Mouse (Mus musculus): ENCODE results near the gene Spryd4. TPM values are rescaled to one million over a fixed set of nuclear protein-coding genes. Genes with fewer than 3 reads are reported as not detected.
"Not testable (repeated sequence)": the region's sequence is repeated elsewhere in the genome, so short reads cannot be mapped to it uniquely, and the experiment has no call there.

The Spryd4 gene
- polyA plus RNA-seq, 1 experiment from 2014 or later, result 40.8 TPM

GRCm38 (mm10) chr10:128185277-128185940 lies 26.2 kb downstream of the Spryd4 start:
- no peak for ATAC-seq (ENCODE audit: extremely low read depth, insufficient number of reproducible peaks, low FRiP score, low TSS enrichment)
- H3K9me3 ChIP-seq, result no peaks in the 10 kb centered on the region
- H3K36me3 ChIP-seq, result no peaks in the 10 kb centered on the region
- H3K9ac ChIP-seq, result no peak overlapping the region
- peaks cover 4% of the 10 kb centered on the region for H3K4me1 ChIP-seq
- no peak overlapping the region for H3K27ac ChIP-seq (replicated peaks)
- H3K27me3 ChIP-seq (replicated peaks), result no peaks in the 10 kb centered on the region
- H3K4me3 ChIP-seq, result no peak overlapping the region
- H3K4me2 ChIP-seq, result no peak overlapping the region
- 67% methylated on average over 6 of the region's 6 CpGs for WGBS

- Histone ChIP-seq H3K36me3 (no peaks in the 10 kb centered on the region), H3K27me3 (replicated peaks) (no peaks in the 10 kb centered on the region), H3K9ac (no peak overlapping the region), H3K9me3 (no peaks in the 10 kb centered on the region), H3K4me2 (no peak overlapping the region), H3K4me1 (peaks cover 15% of the 10 kb centered on the region), H3K27ac (replicated peaks) (no peak overlapping the region), H3K4me3 (no peak overlapping the region)
- 77% methylated on average over 2 of the region's 2 CpGs for WGBS
- ATAC-seq (ENCODE audit: extremely low read depth, insufficient number of reproducible peaks, low FRiP score, low TSS enrichment), result no peak
These were observed 27.3 kb downstream of the Spryd4 start for GRCm38 (mm10) chr10:128184296-128184695.

DNA sequence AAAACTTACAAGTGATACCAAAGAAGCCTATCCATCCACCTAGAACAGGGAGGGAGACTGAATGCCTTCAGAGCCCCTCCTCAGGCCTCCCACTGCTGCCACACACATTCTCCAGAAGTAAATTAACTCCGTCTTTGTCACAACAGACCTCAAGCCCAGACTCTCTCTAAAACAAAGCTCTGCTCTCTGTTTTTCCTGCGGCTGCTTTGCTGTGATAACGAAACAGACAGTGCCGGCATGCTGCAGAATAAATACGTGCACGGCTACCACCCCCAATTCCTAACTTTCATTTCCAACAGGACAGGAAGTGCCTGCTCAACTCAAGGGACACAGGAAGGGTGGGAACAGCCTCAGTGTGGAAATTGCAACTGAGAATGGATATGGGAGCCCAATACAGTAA lies 31.6 kb downstream of the Spryd4 start, which contains the start of gene Rbms2:
Gene Rbms2 (minus strand): TSS at position 309 of the 400 bp plus-strand sequence.
- peaks cover 25% of the 10 kb centered on the region for H3K4me1 ChIP-seq
- H3K27ac ChIP-seq (replicated peaks), result peak within 1 kb of the TSS; percentile 72
- H3K4me3 ChIP-seq, result peak within 1 kb of the TSS; percentile 43
- H3K4me2 ChIP-seq, result peak within 1 kb of the TSS; percentile 64
- H3K27me3 ChIP-seq (replicated peaks), result no peaks in the 10 kb centered on the region
- no peaks in the 10 kb centered on the region for H3K36me3 ChIP-seq
- 4% methylated on average over 6 of the region's 6 CpGs for WGBS
- no peaks in the 10 kb centered on the region for H3K9me3 ChIP-seq
- H3K9ac ChIP-seq, result peak within 1 kb of the TSS; percentile 72
- no peak for ATAC-seq (ENCODE audit: extremely low read depth, insufficient number of reproducible peaks, low FRiP score, low TSS enrichment)

DNA sequence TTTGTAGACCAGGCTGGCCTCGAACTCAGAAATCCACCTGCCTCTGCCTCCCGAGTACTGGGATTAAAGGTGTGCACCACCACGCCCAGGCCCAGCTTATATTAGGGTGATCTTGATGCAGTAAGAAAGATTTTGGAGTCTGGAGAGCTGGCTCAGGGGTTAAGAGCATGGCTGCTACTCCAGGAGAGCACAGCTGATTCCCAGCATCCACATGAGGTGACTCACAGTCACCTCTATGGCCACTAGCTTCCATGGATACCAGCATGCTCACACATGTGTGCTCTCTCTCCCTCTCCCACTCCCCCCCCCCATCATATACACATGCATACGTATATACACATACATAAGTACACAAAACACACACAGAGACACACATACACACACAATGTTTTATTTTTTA lies 34.3 kb downstream of the Spryd4 start:
- Histone ChIP-seq H3K9ac (no peak overlapping the region), H3K4me3 (no peak overlapping the region), H3K9me3 (no peaks in the 10 kb centered on the region), H3K36me3 (no peaks in the 10 kb centered on the region), H3K4me1 (peaks cover 44% of the 10 kb centered on the region), H3K4me2 (no peak overlapping the region), H3K27ac (replicated peaks) (no peak overlapping the region), H3K27me3 (replicated peaks) (no peaks in the 10 kb centered on the region)
- no peak for ATAC-seq (ENCODE audit: extremely low read depth, insufficient number of reproducible peaks, low FRiP score, low TSS enrichment)
- WGBS, result 76% methylated on average over 4 of the region's 4 CpGs

GRCm38 (mm10) chr10:128175996-128176755 lies 35.4 kb downstream of the Spryd4 start:
- ATAC-seq (ENCODE audit: extremely low read depth, insufficient number of reproducible peaks, low FRiP score, low TSS enrichment), result peak; percentile 62; the same call in 1 of the 2 replicates

DNA sequence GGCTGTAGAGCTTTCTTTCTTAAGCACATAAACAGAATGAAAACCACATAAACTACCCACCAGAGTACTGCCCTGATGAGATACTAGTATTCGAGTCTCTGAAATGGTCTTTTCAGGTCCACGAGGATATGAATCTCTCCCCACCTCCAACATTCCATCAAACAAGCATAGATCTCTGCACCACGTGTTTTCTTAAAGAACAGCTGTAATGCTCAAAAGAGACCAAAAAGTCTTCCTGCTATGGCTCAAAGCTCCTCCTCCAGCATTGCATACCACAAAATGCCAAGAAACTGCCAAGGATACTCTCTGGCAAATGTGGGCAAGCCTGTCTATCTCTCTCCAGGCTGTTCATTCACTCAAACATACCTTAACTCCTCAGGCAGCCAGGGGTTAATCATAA lies 36.3 kb downstream of the Spryd4 start:
- Histone ChIP-seq H3K4me3 (peak overlapping the region; percentile 66), H3K36me3 (0 out of 2 replicates have a peak, but pooled peaks cover 6% of the 10 kb centered on the region), H3K27ac (replicated peaks) (peak overlapping the region; percentile 90), H3K4me1 (peaks cover 41% of the 10 kb centered on the region), H3K9me3 (no peaks in the 10 kb centered on the region), H3K27me3 (replicated peaks) (no peaks in the 10 kb centered on the region), H3K4me2 (peak overlapping the region; percentile 90), H3K9ac (peak overlapping the region; percentile 93)
- no peak for ATAC-seq (ENCODE audit: extremely low read depth, insufficient number of reproducible peaks, low FRiP score, low TSS enrichment)
- WGBS, result 6% methylated on average over 3 of the region's 3 CpGs

More at GRCm38 (mm10) chr10:128175996-128176755, 35.4 kb downstream of the Spryd4 start:
- under 1% methylated on average over 17 of the region's 17 CpGs for WGBS
- Histone ChIP-seq H3K9me3 (no peaks in the 10 kb centered on the region), H3K27me3 (replicated peaks) (no peaks in the 10 kb centered on the region), H3K4me2 (peak overlapping the region; percentile 90), H3K9ac (peak overlapping the region; percentile 93), H3K4me1 (peaks cover 44% of the 10 kb centered on the region), H3K27ac (replicated peaks) (peak overlapping the region; percentile 90), H3K4me3 (peak overlapping the region; percentile 66), H3K36me3 (no peaks in the 10 kb centered on the region)

DNA sequence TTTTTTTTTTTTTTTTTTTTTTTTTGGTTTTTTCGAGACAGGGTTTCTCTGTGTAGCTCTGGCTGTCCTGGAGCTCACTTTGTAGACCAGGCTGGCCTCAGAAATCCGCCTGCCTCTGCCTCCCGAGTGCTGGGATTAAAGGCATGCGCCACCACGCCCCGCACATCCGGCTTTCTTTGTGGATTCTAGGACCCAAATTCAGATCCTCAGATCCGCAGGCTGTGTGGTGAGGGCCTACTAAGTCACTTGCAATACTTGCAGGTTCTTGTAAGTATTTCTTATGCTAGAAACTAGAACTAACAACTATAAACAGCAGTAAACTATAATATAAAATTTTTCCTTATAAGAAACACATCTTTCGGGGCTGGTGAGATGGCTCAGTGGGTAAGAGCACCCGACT lies 40.3 kb downstream of the Spryd4 start:
- H3K4me1 ChIP-seq, result peaks cover 41% of the 10 kb centered on the region
- H3K36me3 ChIP-seq; H3K9ac ChIP-seq; H3K9me3 ChIP-seq; H3K4me2 ChIP-seq; H3K4me3 ChIP-seq; H3K27ac ChIP-seq (replicated peaks); ATAC-seq (ENCODE audit: extremely low read depth, insufficient number of reproducible peaks, low FRiP score, low TSS enrichment); H3K27me3 ChIP-seq (replicated peaks): not testable (repeated sequence)
- WGBS, result 94% methylated on average over 10 of the region's 10 CpGs

GRCm38 (mm10) chr10:128167091-128167490 lies 44.5 kb downstream of the Spryd4 start:
- ATAC-seq (ENCODE audit: extremely low read depth, insufficient number of reproducible peaks, low FRiP score, low TSS enrichment), result no peak
- Histone ChIP-seq H3K27me3 (replicated peaks) (no peaks in the 10 kb centered on the region), H3K36me3 (peaks cover 29% of the 10 kb centered on the region), H3K9me3 (no peaks in the 10 kb centered on the region), H3K4me2 (no peak overlapping the region), H3K4me1 (peaks cover 18% of the 10 kb centered on the region), H3K4me3 (no peak overlapping the region), H3K27ac (replicated peaks) (peak overlapping the region; percentile 63), H3K9ac (peak overlapping the region; percentile 3; the same call in 1 of the 2 replicates)
- WGBS, result 30% methylated on average over 6 of the region's 6 CpGs

DNA sequence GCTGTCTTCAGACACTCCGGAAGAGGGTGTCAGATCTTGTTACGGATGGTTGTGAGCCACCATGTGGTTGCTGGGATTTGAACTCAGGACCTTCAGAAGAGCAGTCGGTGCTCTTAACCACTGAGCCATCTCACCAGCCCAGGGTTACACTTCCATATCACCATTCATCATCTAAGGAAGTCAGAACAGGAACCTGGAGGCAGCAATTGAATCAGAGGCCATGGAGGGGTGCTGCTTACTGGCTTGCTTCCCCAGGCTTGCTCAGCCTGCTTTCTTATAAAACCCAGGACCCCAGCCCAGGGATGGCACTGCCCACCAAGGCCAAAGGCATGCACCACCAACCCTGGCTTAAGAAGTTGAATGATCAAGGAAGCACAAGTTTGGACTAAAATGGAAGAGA lies 45.9 kb downstream of the Spryd4 start:
- WGBS, result 94% methylated on average over 3 of the region's 3 CpGs

More for the DNA sequence above, 45.9 kb downstream of the Spryd4 start:
- not testable (repeated sequence) for H3K27me3 ChIP-seq (replicated peaks); H3K4me2 ChIP-seq; H3K9ac ChIP-seq; H3K4me3 ChIP-seq; ATAC-seq (ENCODE audit: extremely low read depth, insufficient number of reproducible peaks, low FRiP score, low TSS enrichment); H3K9me3 ChIP-seq; H3K27ac ChIP-seq (replicated peaks)
- peaks cover 18% of the 10 kb centered on the region for H3K4me1 ChIP-seq
- H3K36me3 ChIP-seq, result peaks cover 26% of the 10 kb centered on the region

Measured in heart, embryonic 13.5 days (tissue).